Mouse (Mus musculus) kidney, postnatal 14 days (tissue): ENCODE measurements around the gene Sox6.

Experiments
- DNase-seq: peaks from one replicate; pipeline ENCODE4 v3.0.0; 2022; ENCODE audit warnings: mixed read lengths

The Sox6 gene

DNA sequence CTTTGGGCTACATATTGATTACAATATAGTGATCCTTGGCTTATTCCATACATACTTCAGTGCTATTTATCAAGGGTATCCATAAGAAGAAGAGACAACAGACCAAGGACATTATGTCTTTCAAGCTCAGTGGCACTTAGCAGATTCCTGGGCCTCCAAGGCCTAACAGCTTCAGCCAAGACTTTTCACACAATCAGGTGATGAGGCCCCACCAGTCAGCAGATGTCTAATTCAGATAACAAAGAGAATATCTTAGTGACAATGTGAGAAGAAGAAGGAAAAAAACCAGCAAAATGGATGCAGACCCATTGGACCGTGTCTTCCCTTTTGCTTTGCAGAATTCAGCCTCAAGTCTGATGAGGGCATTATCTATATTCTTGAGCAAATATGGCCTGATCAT is 150.0 kb downstream of the Sox6 start:
- DNase-seq = no peak

DNA sequence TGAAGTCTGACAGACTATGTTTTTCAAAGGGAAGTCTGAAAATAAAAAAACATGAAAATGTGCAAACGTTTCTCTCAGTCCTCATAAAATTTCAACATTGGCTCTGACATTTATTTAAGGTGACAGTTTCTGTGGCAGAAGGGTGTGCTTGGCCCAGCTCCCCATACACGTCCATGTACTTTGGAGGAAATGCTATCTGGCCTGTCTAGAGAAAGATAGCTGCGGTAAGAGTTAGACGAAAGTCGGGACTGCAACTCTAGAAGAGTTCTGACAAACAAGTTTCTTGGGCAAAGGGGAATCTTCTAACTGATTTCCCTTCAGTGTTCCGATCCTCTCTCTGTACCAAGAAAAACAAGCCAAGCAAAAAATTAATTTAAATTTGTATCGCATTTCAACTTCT is 150.5 kb downstream of the Sox6 start:
- no peak for DNase-seq

DNA sequence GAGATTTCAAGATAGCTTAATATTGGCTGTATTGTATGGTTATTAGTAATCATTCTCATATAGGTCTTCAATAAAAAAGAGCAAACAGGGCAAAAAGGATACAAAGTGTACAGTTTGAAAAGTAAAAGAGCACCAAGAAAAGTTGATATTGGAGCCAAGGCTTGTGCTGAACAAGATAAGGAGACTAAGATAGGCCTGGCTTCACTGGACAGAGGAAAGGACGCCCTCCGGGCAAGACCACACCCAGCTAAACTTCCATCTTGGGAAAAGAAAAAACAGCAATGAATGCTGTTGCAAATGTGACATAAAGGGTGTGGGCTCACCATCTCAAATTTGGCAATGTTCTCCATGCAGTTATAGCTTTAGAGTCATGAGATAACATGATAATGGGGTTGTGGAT is 165.7 kb downstream of the Sox6 start:
- no peak for DNase-seq

DNA sequence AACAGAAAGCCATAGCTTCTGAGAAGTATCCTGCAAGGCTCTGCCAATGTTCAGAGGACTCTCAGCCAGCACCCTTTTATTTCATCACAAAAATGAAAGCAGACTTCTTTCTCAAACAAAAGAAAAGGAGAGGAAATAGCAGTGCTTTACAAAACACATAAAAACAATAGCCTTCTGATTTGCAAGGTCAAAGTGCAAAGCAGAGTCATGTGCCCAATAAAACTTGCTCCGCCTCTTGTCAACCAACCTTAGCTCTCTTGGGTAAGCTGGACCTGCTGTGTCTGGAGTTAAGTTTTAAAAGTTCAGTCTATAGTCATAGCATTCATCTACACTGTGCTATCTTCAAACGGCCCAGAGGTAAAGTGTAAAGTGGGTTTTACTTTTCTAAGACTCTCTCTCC is 170.1 kb downstream of the Sox6 start:
- no peak for DNase-seq

DNA sequence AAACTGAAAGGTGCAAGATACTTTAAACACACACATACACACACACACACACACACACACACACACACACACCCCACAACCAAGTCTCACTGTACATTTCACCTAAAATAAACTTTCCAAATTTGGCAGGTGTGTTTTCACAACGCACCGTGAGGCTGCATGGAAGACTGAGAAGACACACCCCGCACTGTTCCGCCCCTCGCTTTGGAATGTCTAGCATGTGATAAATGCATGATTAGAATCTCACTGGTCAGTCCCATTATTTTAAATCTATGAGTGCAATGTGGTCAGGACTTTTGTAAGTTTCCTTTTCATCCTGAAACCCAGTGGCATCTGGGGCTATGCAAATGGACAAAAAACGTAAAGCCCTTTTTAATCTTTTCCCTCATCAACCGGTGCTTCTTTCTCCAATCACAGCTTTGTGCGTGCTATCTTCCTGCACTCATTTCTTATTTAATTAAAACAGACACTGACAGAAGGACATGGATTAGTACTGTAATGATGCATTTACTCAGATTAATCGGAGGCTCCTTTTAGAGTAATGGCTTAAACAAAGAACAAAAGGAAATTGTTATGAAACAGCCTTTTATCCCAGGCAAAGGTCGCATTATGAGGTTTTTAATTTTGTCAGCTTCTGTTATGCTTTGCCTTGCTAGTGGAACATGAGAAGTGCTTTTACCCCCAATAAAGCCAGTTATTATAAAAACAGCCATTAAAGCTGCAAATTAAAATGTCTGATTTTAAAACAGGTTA is 170.9 kb downstream of the Sox6 start:
- peak; percentile 56 for DNase-seq

DNA sequence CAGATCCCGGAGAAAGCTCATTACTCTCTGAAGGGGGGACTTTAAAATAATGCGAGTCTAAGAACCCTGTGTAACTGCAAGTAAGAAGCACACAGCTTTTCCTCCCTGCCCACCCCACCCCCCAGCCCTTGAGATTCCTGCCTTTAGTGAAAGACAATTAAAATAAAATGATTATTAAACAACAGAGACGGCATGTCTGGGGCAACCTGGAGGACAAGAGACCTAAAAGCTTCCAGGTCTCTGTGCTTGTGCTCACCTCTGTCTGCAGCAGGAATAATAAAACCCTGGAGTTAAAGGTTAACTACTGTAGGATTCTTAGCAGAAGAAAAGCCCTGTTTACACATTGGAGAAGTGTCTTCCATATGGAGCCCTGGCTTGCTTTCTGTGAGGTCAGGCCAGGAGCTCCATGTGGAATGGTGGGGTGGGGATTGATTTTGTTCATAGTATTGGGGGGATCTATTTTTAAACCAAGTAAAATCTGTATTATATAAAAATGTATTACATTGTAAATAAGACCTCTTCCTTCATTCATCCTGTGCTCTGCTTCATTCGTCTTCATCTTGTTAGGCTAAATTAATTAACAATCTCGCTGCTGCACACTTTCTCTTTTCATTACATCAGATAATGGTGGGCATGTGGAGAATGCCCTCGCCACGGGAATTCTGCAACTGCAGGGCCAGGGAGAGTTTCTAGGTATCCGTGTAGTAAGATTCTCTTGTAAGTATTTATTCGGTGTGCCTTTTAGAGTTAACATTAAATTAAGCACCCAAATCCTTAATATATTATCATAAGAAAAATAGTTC is 171.7 kb downstream of the Sox6 start:
- DNase-seq = peak; percentile 22

DNA sequence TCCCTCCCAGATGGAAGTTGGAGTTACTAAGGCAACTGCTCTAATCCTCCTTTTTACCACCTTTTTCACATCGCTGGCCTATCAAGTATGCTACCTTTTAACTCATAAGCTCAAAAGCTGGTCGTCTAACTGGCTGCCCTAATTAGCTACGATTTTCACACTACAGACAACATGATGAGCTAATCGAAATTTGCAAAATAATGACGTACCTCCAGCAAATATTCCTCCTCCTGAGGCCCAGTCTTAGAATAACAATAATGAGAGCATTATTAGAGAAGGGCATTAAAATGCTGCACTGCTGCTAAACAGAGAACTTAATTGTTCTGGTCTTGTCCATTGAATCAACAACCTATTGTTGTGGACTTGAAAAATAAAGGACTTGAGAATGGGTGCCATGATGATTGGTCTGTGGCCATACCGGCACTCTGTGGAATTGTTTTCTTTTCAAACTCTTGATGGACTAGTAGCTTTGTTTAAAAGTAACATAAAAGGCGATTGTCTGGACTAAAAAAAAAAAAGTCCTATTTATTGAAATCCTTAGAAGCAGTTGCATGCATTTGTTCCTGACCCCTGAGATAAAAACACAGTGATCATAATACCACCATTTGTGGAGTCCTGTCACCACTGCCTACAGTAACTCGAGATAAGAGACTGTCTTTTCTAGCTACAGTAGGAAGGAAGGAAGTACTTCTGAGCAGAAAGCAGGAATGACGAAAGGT is 172.5 kb downstream of the Sox6 start:
- no peak for DNase-seq

DNA sequence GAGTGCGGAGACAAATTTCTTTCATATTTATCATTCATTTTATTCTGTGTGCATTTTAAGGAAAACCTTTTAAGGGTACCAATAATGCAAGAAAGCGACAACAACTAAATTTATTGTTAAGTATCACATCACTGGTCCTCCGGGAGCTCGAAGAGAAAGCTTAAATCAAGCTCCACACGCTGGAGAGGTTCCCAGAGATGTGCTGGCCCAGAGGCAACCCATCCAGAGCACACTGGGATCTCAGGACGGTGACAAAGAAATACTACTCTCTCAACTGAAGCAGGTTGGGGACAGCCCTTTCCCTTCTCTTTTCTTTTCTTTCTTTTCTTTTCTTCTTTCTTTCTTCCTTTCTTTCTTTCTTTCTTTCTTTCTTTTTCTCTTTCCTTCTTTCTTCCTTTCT is 173.4 kb downstream of the Sox6 start:
- no peak for DNase-seq

DNA sequence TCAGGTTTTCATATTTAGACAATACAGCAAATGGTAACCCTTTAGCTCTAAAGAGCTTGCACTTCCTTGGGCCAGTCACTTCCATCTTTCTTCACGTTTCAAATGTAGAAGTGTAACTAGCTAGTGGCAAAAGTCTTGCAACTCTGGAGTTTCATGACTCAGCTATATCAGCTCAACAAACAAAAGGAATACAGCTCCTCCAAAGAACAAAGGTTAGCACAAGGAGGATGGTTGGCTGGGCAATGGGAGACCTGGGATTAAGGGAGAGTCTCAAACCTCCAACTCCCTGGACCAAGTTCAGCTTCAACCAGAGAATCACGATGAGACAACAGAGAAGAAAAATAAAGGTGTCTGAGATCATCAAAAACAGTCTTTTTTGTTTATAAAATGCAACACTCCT is 174.2 kb downstream of the Sox6 start:
- DNase-seq = no peak

DNA sequence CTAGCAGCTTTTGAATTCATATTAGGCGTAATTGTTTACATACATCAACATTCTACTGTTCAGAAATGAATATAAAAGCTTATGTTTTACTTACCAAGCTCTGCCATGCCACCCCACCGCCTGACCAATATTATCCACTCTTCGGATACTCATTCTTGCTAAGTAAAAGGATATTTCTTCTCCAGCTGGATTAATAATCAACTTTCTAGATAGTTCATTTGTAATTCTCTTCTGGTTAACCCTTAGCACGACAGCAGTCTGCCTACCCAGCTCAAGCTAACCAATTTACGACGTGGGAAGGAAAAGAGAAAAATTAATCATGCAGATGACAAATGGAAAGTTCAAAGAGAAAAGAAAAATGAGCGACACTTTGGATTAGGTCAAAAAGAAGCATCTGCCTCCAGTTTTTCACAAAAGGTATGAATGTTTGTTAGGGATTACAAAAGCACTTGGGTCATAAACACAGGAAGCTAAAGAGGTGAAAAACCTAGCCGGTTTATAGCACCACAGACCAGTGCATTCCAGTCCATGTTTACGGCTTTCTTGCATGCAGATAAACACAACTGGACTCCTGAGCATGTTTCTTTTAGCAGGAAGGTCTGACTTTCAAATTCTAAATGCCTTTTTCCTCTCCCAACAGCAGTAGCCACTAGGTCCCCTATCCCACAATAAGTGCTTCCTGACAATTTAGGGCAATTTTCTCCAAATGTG is 178.8 kb downstream of the Sox6 start:
- peak; percentile 51 for DNase-seq

DNA sequence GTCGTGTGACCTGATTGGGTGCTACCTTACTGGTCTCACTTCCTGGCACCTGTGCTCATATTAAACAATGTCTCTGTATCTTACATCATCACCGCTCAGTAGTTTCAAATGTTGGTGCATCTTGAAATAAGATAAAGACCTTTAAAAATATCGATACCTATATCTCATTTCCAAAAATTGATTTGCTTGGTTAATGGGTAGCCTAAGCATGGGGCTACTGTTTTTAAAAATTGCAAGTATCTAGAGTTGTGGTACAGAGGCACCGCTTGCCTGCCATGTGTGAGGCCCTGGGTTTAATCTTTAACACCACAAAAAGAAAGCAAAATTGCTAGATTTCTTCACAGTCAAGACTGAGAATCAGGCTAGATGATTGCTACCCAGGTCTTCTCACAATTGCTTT is 187.5 kb downstream of the Sox6 start:
- DNase-seq = no peak

DNA sequence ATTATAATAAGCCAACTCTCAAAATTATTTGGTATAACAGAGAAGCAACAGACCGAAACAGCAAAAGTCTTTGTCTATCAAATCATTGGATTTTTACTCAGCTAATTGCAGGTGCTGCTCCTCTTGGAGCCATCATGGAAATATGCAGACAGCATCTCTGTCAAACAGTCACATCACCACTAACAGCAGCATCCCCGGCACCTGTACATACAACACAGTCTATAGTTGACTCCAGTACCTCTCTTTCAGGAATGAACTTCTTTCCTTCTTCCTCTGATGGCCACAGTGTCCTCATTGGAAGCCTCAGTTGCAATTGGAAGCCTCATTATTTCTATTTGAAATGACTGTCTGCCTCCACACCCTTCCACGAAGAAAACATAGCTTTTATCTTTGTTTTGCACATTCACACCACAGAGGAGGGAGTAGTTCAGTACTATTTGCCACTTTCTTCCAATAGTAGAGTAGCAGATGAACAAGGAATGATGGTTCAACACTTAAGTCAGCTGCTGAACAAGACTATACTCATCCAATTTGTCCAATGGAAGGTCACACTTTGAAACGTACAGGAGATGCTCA is 192.7 kb downstream of the Sox6 start:
- DNase-seq = no peak

DNA sequence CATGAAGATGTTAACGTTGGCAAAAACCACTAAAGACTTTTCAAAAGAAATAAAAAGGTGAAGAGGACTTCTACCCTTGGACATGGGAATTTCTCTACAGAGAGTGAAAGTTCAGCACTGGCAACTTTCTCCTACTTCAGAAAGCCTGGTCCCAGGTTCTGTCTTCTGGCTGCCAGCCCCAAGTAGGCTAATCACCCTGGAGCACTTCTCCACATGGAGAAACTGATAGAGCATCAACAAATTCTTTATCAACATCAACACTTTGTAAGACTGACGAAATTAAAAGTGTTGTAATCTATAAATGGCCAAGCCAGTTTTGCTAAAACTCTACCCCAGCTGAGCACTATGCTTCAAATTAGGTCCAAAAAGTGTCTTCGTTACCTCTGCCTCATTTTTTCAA is 193.7 kb downstream of the Sox6 start:
- no peak for DNase-seq

DNA sequence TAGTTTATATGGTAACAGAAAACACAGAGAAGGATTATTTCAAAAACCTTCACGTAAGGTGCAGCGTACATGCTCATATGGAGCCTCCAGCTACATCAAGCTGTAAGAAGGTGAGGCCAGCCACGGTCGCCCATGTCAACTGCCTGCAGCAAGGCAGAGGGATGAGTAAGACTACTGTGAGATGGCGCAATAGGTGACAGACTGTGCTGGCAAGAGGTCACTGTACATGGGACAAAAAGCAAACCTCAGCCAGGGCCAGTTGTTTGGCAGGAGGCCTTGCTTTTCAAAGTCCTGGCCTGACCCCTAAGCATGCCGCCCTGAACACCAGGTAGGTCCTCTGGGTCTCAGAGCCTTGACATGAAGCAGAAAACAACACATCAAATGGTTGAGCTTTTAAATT is 194.2 kb downstream of the Sox6 start:
- DNase-seq = peak; percentile 58

DNA sequence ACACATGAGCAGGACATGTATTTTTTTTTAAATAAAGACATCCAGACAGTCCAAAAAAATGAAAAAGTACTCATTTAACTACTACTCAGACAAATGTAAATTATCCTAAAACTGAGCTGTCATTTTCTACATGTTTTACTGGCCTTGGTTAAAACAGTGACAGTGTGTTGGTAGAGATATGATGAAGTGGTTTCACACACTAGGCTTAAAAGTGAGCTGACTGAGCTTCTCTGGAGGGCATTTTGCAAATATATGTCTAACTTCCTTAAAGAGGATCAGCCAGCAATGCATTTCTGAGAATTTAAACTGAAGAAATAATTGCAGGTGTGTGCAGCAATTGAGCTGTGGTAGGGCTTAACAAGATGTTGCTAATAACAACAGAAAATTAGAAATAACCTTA is 196.3 kb downstream of the Sox6 start:
- no peak for DNase-seq

DNA sequence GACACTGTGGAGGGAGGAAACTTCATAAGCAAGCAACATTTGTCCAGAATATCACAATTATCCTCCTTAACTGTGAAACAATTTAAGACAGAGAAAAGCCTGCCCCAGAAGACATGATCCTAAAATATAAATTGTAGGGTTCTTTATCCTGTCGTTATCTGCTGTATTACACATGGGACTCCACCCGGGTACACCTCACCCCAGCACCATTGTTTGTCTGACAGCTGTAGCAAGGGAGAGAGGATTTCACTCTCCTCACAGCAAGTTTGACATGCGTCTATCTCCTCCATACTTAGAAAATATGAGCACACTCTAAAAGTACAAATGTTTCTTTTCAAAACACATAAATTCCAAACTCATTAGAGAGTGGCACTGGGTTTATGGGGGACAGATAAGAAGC is 198.0 kb downstream of the Sox6 start:
- DNase-seq = no peak

DNA sequence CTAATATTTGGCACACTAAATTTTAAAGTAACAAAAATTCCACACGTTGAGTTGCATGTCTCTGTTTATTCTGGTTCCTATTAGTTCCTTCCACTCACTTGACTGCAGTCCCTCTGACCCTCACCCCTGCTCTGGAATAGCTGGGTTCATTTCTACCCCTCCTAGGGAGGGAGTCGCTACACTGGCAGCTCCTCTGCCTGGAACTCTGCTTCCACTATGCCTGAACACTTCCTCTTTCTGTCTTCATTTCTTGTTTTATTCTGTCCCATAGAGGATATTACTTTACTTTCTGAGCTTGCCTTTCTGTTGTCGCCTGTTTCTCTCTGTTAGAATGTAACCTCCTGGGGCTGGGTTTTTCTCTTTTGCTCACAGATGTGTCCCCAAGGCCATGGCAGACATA is 203.6 kb downstream of the Sox6 start:
- DNase-seq = no peak

DNA sequence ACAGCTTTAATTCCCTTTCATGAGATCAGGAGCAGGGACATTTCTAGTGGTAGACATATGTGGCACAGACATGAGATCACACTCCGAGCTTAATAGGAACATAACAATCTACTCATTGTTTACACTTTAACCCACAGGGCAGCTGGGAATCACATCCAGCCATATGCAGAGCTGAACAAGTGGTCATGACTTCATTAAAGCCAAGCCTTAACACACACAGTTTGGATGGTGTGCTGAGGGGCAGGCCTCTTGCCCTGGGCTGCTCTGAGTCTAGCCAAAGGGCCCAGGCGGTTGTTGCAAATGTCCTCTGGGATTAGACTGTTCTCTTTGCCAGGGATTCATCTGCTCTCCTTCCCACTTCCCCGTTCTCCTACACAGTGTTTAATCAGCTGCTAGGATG is 204.9 kb downstream of the Sox6 start:
- DNase-seq = no peak

DNA sequence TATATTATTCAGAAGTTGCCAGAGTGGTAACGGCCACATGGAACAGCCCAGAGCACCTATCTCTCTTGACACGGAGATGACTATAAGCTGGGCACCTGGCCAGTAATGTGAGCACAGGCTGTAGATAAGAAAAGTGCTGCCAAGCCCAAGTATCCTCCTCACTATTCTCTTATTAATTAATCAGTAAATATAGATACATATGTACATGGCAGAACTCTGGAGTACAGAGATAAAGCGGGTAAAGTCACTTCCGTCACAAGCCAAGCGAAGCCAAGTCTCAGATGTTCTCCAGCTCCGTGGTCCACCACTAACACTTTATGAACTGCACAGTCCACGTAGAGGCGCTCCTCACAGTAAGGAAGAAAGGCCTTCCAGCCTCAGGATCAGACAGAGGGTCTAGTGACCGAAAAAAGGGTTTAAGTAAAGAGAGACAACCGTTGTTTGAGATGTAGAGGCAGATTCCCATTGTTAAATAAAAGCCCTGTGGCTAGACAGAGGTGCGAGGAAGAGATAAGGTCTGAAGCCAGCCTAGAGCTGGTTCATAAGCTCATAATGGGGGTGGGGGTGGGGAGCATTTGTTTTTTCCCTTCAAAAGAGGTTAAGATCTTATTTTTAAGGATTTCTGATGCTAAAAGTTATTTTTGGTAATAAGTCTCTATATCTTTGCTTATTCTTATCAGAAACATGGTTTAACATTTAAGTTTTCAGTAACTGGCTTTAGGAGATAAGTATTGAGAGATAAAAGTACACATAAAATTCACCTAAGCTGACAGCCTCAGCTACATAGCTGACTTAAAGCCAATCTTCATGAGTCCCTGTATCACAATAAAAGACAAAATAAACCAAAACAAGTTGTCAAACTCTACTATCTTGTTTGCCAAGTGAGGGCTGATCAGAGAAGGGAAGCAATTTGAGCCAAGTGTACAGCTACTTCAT is 207.4 kb downstream of the Sox6 start:
- DNase-seq = no peak

DNA sequence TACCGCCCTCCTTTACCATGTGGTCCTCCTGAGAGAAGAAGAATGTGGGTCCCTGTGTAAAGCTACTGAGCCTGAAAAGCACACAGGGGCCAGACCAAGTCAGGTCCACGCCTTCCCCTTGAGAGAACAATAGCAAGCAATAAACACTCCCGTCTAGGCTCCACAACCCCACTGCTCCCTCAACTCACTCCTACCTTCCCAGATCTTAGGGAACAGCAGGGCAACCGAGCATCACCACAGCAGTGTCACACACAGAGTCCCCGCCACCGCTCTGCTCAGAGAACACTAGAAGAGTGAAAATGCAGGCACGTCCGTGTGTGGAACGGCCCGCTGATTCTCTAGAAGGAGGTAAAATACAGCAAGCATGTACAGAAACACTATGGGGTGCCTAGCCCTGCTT is 208.2 kb downstream of the Sox6 start:
- no peak for DNase-seq

DNA sequence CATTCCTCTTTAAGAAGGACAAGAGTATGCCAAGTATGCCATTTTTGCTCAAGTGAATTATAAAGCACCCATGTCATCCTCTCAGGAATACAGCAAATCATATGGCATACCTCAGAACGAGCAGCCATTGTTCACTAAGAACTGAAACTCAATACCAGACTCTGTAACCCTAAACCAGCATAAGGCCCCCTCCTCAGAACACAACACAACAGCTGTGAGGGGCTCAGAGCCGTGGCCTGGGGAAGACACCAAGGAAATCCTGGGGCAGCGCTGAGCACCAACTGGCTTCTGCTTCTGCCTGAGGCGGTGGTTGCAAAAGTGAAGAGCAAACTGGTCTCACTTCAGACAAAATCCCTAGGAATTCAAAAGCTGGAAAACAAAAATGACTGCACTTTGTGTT is 208.8 kb downstream of the Sox6 start:
- DNase-seq = no peak

DNA sequence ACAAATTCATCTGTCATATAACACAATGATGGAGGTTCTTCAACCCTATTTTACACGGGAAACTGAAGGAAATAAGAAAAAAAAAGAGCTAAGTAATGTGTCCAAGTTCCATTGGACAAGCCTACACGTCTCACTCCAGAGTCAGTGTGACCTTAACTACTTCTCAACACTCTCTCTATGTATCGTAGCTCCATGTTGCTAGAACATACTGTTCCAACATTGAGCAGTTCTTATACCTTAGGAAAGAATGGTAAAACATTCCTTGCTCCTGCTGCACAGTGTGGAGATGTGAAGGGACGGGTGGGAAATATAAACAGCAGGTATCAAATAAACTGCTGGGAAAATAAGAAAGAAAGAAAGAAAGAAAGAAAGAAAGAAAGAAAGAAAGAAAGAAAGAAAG is 209.3 kb downstream of the Sox6 start:
- no peak for DNase-seq
